Mouse (Mus musculus): ENCODE results near the gene Ptprz1. TPM values are rescaled to one million over a fixed set of nuclear protein-coding genes. Genes with fewer than 3 reads are reported as not detected.
A peak's percentile ranks its signal among the peaks of the same experiment; 100 is the strongest.

Gene Ptprz1
- polyA plus RNA-seq (2012; rRNA removed) (9.9 and 11.2 TPM in 2 replicates), polyA plus RNA-seq (2014; fragmentation: Nextera tagmentation; extraction: Ambion mirVana) (8.6 and 9.5 TPM in 2 replicates)

DNA sequence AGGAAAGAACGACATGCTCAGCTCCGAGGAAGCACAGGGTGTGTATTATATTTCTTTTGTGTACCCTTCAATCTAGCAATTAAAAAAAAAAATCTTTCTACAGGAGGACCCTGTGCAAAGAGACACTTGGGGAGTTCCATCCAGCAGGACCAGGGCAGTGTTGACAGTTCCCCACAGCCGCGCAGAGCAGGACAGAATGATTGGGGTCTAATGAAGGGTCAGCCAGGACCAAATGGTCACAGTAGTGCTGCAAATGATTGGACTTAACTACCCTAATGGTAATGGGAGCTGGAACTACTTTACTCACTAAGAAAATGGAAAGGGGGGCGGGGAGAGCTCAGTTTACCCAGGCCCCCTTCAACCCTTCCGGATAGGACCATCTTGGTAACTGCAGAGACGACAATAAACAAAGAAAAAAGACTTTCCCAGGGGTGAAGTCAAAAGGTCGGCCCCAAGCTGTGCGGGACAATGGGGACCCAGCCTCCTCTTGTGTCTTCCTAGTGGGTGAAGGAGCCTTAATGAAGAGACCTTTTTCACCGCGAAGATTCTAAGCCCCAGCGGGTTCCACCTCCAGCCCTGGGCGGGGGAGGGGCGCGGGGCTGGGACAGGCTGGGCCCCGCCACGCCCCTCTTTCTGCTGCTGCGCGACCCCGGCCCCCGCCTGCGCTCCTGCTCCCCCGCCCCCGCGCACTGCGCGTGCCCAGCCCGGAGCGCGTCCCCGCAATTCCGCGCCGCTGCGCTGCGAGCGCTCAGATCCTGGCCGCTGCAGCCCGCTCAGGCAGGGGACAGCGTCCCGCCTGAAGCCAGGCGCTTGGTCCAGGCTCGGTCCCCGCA, at the start of gene Ptprz1:
Ptprz1 (plus strand) TSS at position 722 of the 833 bp plus-strand sequence.
- H3K4me1 ChIP-seq (ENCODE audit: control insufficient read depth, insufficient read depth, low read length), result no peaks in the 10 kb centered on the region
- H3K4me3 ChIP-seq (replicated peaks; ENCODE audit: low read length), result peak within 1 kb of the TSS; percentile 56
- no peak within 1 kb of the TSS for H3K27ac ChIP-seq (replicated peaks; ENCODE audit: low read depth, low read length)
- ATAC-seq (ENCODE audit: low FRiP score, low read depth), result peak; percentile 88
- DNase-seq (ENCODE audit: low spot score), result peak; percentile 64
- 1% methylated on average over 28 of the region's 44 CpGs for WGBS
- no peaks in the 10 kb centered on the region for H3K9me3 ChIP-seq (ENCODE audit: control insufficient read depth, low read length)
- H3K27me3 ChIP-seq (ENCODE audit: control insufficient read depth, insufficient read depth, low read length), result no peaks in the 10 kb centered on the region
- peak within 1 kb of the TSS; percentile 58 for H3K9ac ChIP-seq (ENCODE audit: low read depth, low read length, severe bottlenecking)
- peak within 1 kb of the TSS; percentile 98 for H3K4me2 ChIP-seq (replicated peaks; ENCODE audit: low read depth, low read length, severe bottlenecking)
- H3K36me3 ChIP-seq (ENCODE audit: control insufficient read depth, insufficient read depth, low read length), result no peaks in the 10 kb centered on the region
- no peak for TF ChIP-seq POLR2A (IDR thresholded peaks at IDR 0.05; ENCODE audit: borderline replicate concordance, extremely low read depth, insufficient read depth, insufficient read length)

DNA sequence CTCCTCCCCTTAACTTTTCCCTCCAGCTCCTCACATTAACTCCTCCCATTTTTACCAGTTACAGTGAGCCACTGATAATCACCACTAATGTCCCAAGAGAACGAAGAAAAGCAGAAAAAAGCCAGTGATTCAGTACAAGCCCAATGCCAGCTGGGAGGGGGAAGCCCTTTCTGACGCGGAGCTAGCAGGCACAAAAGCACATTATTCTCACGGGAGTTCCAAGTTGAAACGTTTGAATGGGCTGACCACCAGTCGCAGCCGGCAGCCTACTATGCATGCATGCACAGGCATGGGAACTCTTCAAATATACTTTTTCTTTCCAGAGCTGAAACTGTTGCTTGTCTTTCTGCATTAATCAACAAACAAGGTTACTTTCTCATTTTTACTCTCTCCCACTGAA, 41.7 kb upstream of the Ptprz1 start:
- no peak for TF ChIP-seq POLR2A (IDR thresholded peaks at IDR 0.05; ENCODE audit: borderline replicate concordance, extremely low read depth, insufficient read depth, insufficient read length)
- ATAC-seq (ENCODE audit: low FRiP score, low read depth) (no peak), DNase-seq (ENCODE audit: low spot score) (no peak)
- H3K9ac ChIP-seq (ENCODE audit: low read depth, low read length, severe bottlenecking), result no peak overlapping the region
- H3K4me1 ChIP-seq (ENCODE audit: control insufficient read depth, insufficient read depth, low read length), result no peaks in the 10 kb centered on the region
- no peak overlapping the region for H3K4me3 ChIP-seq (replicated peaks; ENCODE audit: low read length)
- H3K36me3 ChIP-seq (ENCODE audit: control insufficient read depth, insufficient read depth, low read length), result no peaks in the 10 kb centered on the region
- no peaks in the 10 kb centered on the region for H3K27me3 ChIP-seq (ENCODE audit: control insufficient read depth, insufficient read depth, low read length)
- no peak overlapping the region for H3K4me2 ChIP-seq (replicated peaks; ENCODE audit: low read depth, low read length, severe bottlenecking)
- no peak overlapping the region for H3K27ac ChIP-seq (replicated peaks; ENCODE audit: low read depth, low read length)
- no peaks in the 10 kb centered on the region for H3K9me3 ChIP-seq (ENCODE audit: control insufficient read depth, low read length)
- WGBS, result 61% methylated on average over 7 of the region's 7 CpGs

DNA sequence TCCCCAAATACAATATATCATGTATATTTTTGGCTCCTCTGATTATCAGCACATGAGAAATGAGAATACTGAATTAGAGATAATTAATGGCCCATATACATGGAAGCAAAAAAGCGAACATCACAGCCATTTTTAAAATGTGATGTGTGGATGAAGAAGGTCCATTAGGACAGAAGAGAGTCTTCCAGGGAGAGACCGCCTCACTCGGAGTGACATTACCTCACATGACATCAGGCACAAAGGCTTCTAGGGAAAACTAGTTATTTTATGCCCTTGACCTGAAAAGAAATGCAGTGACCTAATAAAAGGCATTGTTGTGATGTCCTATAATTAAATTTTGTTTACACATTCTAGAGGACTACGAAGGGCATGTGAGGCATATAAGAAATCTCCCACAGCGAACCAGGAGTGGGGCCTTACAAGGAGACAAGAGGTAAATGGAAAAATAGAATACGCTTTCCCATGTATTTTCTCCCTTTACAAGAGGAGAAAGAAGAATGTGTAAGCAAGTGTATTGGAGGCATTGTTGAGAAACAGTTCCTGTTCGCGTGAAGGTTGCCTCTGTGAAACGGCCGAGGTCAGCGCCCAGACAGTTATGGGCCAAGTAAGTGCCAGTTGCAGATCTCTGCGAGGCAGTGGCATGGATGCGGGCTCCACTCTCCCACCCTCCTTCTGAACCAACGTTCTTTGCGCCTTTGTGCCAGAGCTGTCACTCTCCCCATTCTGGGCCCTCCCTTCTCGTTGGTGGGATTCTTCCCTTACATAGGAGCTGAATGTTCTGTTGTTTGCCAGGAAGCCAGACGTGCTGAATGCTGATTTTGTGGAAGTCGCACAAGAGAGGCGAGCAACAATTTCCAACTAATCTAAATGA, 41.0 kb upstream of the Ptprz1 start:
- WGBS, result 81% methylated on average over 19 of the region's 19 CpGs
- H3K27ac ChIP-seq (replicated peaks; ENCODE audit: low read depth, low read length), result no peak overlapping the region
- H3K4me1 ChIP-seq (ENCODE audit: control insufficient read depth, insufficient read depth, low read length), result no peaks in the 10 kb centered on the region
- H3K4me2 ChIP-seq (replicated peaks; ENCODE audit: low read depth, low read length, severe bottlenecking), result no peak overlapping the region
- TF ChIP-seq POLR2A (IDR thresholded peaks at IDR 0.05; ENCODE audit: borderline replicate concordance, extremely low read depth, insufficient read depth, insufficient read length), result no peak
- H3K27me3 ChIP-seq (ENCODE audit: control insufficient read depth, insufficient read depth, low read length), result no peaks in the 10 kb centered on the region
- no peaks in the 10 kb centered on the region for H3K9me3 ChIP-seq (ENCODE audit: control insufficient read depth, low read length)
- ATAC-seq (ENCODE audit: low FRiP score, low read depth), result no peak
- H3K36me3 ChIP-seq (ENCODE audit: control insufficient read depth, insufficient read depth, low read length), result no peaks in the 10 kb centered on the region
- H3K9ac ChIP-seq (ENCODE audit: low read depth, low read length, severe bottlenecking), result no peak overlapping the region
- H3K4me3 ChIP-seq (replicated peaks; ENCODE audit: low read length), result no peak overlapping the region
- no peak for DNase-seq (ENCODE audit: low spot score)

DNA sequence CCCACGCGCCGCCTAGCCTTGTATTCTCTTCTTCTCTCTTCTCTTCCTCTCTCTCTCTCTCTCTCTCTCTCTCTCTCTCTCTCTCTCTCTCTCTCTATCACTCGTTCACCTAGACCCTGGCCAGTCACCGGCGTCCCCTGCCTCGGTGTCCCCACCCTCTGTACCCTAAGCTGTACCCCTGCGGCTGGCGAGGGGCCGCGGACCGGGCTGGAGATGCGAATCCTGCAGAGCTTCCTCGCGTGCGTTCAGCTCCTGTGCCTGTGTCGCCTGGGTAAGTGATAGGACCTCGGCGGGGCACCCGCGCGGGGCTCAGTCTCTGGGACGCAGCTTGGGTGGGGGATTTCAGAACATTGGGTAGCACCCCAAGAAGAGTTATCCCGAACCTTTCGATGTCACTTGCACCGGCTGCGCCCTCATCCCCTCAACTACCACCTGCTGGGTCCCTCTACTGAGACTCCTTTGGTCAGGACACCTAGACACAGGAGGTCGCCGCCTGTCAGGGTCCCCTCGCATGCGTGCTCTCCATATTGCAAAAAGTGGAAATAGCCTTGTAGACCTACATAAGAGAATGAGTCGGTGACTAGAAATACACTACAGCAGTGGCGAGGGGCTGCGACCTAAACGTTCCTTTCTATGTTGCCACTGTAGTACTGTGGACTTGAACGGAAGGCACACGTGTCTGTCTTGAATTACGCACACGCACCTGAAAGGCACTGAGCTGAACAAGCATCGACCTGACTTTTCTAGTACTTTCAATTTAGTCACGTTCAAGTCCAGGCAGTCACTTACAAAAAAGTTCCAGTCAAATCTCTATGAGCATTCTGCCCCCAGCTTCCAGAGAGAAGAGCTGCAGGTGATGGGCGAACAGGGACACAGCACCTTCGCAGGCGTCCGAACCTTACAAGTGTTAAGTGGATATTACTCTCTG, 576 bp downstream of the Ptprz1 start:
- H3K27me3 ChIP-seq (ENCODE audit: control insufficient read depth, insufficient read depth, low read length), result no peaks in the 10 kb centered on the region
- peak; percentile 56 for ATAC-seq (ENCODE audit: low FRiP score, low read depth)
- DNase-seq (ENCODE audit: low spot score), result no peak
- no peaks in the 10 kb centered on the region for H3K9me3 ChIP-seq (ENCODE audit: control insufficient read depth, low read length)
- H3K4me1 ChIP-seq (ENCODE audit: control insufficient read depth, insufficient read depth, low read length), result no peaks in the 10 kb centered on the region
- WGBS, result 2% methylated on average over 45 of the region's 45 CpGs
- H3K9ac ChIP-seq (ENCODE audit: low read depth, low read length, severe bottlenecking), result peak overlapping the region; percentile 58
- H3K4me2 ChIP-seq (replicated peaks; ENCODE audit: low read depth, low read length, severe bottlenecking), result peak overlapping the region; percentile 98
- no peak overlapping the region for H3K27ac ChIP-seq (replicated peaks; ENCODE audit: low read depth, low read length)
- H3K36me3 ChIP-seq (ENCODE audit: control insufficient read depth, insufficient read depth, low read length), result no peaks in the 10 kb centered on the region
- H3K4me3 ChIP-seq (replicated peaks; ENCODE audit: low read length), result peak overlapping the region; percentile 56
- no peak for TF ChIP-seq POLR2A (IDR thresholded peaks at IDR 0.05; ENCODE audit: borderline replicate concordance, extremely low read depth, insufficient read depth, insufficient read length)

Measured in limb, embryonic 14.5 days (tissue).